ENCODE assay signal across 25 mouse cellular contexts in genomic region chr2:59954791-59955190, GRCm38 (mm10).
DNase-seq lines count a peak whose midpoint lies in the region; ATAC-seq and TF ChIP-seq lines count a peak whose summit lies in the region.
"Had no signal": no experiment of that assay in that cellular context is flagged by ENCODE, and none has a peak within 500 bp of the region (broad histone marks: within the 10 kb centered on the region; RNA-seq: fewer than 3 reads in every experiment).

No protein-coding gene starts in this region.

- TF ChIP-seq POLR2A in testis, adult 2 months (IDR thresholded peaks at IDR 0.05; ENCODE audit: control insufficient read depth, low read depth, low read length), result no peak
- TF ChIP-seq POLR2A in bone marrow macrophage, adult 2 months (IDR thresholded peaks at IDR 0.05; ENCODE audit: borderline replicate concordance, low read depth, low read length), result no peak

- no peak overlapping the region for H3K9ac ChIP-seq in heart, embryonic 11.5 days (ENCODE audit: low read depth, low read length)
- H3K9ac ChIP-seq in midbrain, embryonic 13.5 days (replicated peaks), result no peak overlapping the region
- H3K9ac ChIP-seq: embryonic facial prominence, embryonic 13.5 days; forebrain, postnatal 0 days; hindbrain, embryonic 15.5 days; limb, embryonic 13.5 days; neural tube, embryonic 13.5 days had no signal

- no peak for TF ChIP-seq CTCF in testis, adult 2 months (IDR thresholded peaks at IDR 0.05; ENCODE audit: control insufficient read depth, insufficient read depth, insufficient replicate concordance, low read depth, low read length)
- no peak for TF ChIP-seq CTCF in bone marrow macrophage, adult 2 months (IDR thresholded peaks at IDR 0.05; ENCODE audit: low read depth, low read length)

- no peak overlapping the region for H3K4me3 ChIP-seq in heart, embryonic 11.5 days (ENCODE audit: low read depth, low read length)
- H3K4me3 ChIP-seq in testis, adult 2 months (ENCODE audit: control insufficient read depth, low read depth, low read length), result peak overlapping the region; percentile 55
- no peak overlapping the region for H3K4me3 ChIP-seq in bone marrow macrophage, adult 2 months (ENCODE audit: insufficient read depth, low read length)
- H3K4me3 ChIP-seq in midbrain, embryonic 13.5 days (replicated peaks), result no peak overlapping the region
- H3K4me3 ChIP-seq: embryonic facial prominence, embryonic 13.5 days; hindbrain, embryonic 15.5 days; layer of hippocampus, adult 2 months; limb, embryonic 13.5 days; neural tube, embryonic 13.5 days had no signal

- H3K9me3 ChIP-seq in heart, embryonic 11.5 days (replicated peaks; ENCODE audit: control insufficient read depth, low read length), result no peaks in the 10 kb centered on the region
- H3K9me3 ChIP-seq in midbrain, embryonic 13.5 days, result no peaks in the 10 kb centered on the region
- H3K9me3 ChIP-seq: embryonic facial prominence, embryonic 13.5 days; hindbrain, embryonic 15.5 days; limb, embryonic 13.5 days; neural tube, embryonic 13.5 days had no signal

- no peak for ATAC-seq in heart, embryonic 11.5 days (replicated peaks; ENCODE audit: insufficient number of reproducible peaks, low FRiP score, low TSS enrichment)
- no peak for ATAC-seq in midbrain, embryonic 13.5 days
- ATAC-seq: forebrain, postnatal 0 days; inflammation-experienced regulatory T-cells, adult 6 months had no signal

- H3K27ac ChIP-seq in heart, embryonic 11.5 days (ENCODE audit: low read depth, low read length), result 0 out of 2 replicates have a peak overlapping the region, but pooled peaks have one; percentile 35
- no peak overlapping the region for H3K27ac ChIP-seq in testis, adult 2 months (ENCODE audit: control insufficient read depth, insufficient read depth, low read depth, low read length)
- peak overlapping the region; percentile 12; the same call in 1 of the 2 replicates for H3K27ac ChIP-seq in bone marrow macrophage, adult 2 months (ENCODE audit: insufficient read depth, low read depth, low read length)
- H3K27ac ChIP-seq in midbrain, embryonic 13.5 days, result no peak overlapping the region
- H3K27ac ChIP-seq: embryonic facial prominence, embryonic 13.5 days; hindbrain, embryonic 15.5 days; layer of hippocampus, adult 2 months; limb, embryonic 13.5 days; neural tube, embryonic 13.5 days had no signal

- no peaks in the 10 kb centered on the region for H3K27me3 ChIP-seq in heart, embryonic 11.5 days (ENCODE audit: control insufficient read depth, insufficient read depth, low read length)
- H3K27me3 ChIP-seq in testis, adult 2 months (ENCODE audit: control insufficient read depth, insufficient read depth, low read length), result no peaks in the 10 kb centered on the region
- H3K27me3 ChIP-seq in midbrain, embryonic 13.5 days, result no peaks in the 10 kb centered on the region
- H3K27me3 ChIP-seq: embryonic facial prominence, embryonic 13.5 days; hindbrain, embryonic 15.5 days; limb, embryonic 13.5 days; neural tube, embryonic 13.5 days had no signal

- 0 out of 2 replicates have a peak, but pooled peaks cover 2% of the 10 kb centered on the region for H3K36me3 ChIP-seq in heart, embryonic 11.5 days (ENCODE audit: control insufficient read depth, insufficient read depth, low read length)
- no peaks in the 10 kb centered on the region for H3K36me3 ChIP-seq in testis, adult 2 months (ENCODE audit: control insufficient read depth, insufficient read depth, low read length)
- H3K36me3 ChIP-seq in midbrain, embryonic 13.5 days, result peaks cover 39% of the 10 kb centered on the region

- WGBS in heart, embryonic 11.5 days (ENCODE audit: insufficient replicate concordance), result 52% methylated on average over 3 of the region's 3 CpGs
- WGBS in midbrain, embryonic 13.5 days, result 67% methylated on average over 3 of the region's 3 CpGs

- DNase-seq in heart, postnatal 25 days (ENCODE audit: low spot score), result no peak
- DNase-seq in testis, postnatal 10 days (ENCODE audit: low spot score), result no peak
- DNase-seq in spleen, adult 18-20 months, result no peak
- DNase-seq: adrenal gland, postnatal 14 days; B cell, adult 2 months; cerebellum, adult 18-20 months; cerebellum, postnatal 10 days; forebrain, postnatal 0 days; kidney, adult 11 months; kidney, postnatal 25 days; lung, postnatal 36 days; right cerebral cortex, postnatal 4 days; thymus, postnatal 14 days had no signal

- H3K4me2 ChIP-seq in heart, embryonic 11.5 days, result no peak overlapping the region
- no peak overlapping the region for H3K4me2 ChIP-seq in midbrain, embryonic 13.5 days (replicated peaks)
- H3K4me2 ChIP-seq: embryonic facial prominence, embryonic 13.5 days; hindbrain, embryonic 15.5 days; limb, embryonic 13.5 days; liver, embryonic 11.5 days; midbrain, embryonic 11.5 days; neural tube, embryonic 13.5 days had no signal

- intact Hi-C loops in heart, postnatal 25 days (cut with DNase I), result loop anchor here (5.0 to 10.0 kb wide), 2 partner anchors 173 to 460 kb away; no protein-coding TSS in a partner anchor

- H3K4me1 ChIP-seq in heart, embryonic 11.5 days (ENCODE audit: control insufficient read depth, insufficient read depth, low read length), result peaks cover 8% of the 10 kb centered on the region
- H3K4me1 ChIP-seq in testis, adult 2 months (ENCODE audit: control insufficient read depth, insufficient read depth, low read length), result no peaks in the 10 kb centered on the region
- H3K4me1 ChIP-seq in bone marrow macrophage, adult 2 months (ENCODE audit: control insufficient read depth, insufficient read depth, low read length), result peaks cover 13% of the 10 kb centered on the region
- no peaks in the 10 kb centered on the region for H3K4me1 ChIP-seq in midbrain, embryonic 13.5 days (replicated peaks)
- H3K4me1 ChIP-seq: embryonic facial prominence, embryonic 13.5 days; hindbrain, embryonic 15.5 days; limb, embryonic 13.5 days had no signal

Comparison
In these comparisons a context has a peak if more than half of its experiments do, and no peak if none do; other contexts are left out.
1. H3K27ac ChIP-seq: peak in heart, embryonic 11.5 days (single experiment) and bone marrow macrophage, adult 2 months (single experiment); none in testis, adult 2 months (single experiment) and midbrain, embryonic 13.5 days (single experiment).